Mouse (Mus musculus): Measurements from ENCODE around the gene Stard3. TPM values are rescaled to one million over a fixed set of nuclear protein-coding genes. Genes with fewer than 3 reads are reported as not detected.
"Not testable (repeated sequence)": the region's sequence is repeated elsewhere in the genome, so short reads cannot be mapped to it uniquely, and the experiment has no call there.

Gene Stard3
- polyA plus RNA-seq, 1 experiment, result 68.3 TPM

DNA sequence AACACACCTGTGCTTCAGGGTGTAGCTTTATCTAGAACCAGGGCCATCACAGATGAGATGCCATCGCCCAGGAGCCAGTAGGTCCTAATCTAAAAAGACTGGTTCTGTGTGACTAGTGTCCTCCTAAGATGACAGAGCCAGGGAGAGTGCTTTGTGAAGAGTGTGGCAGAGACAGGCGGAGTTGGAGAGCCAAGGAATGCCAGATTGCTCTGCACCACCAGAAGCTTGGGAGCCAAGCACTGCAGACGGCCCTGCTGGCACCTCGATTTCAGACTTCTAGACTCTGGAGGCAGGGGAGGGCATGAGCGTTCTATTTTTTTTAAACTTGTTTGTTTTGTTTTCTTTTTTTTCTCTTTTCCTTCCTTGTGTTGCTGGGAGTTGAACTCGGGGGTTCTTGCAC is 11.2 kb downstream of the Stard3 start:
- 73% methylated on average over 6 of the region's 6 CpGs for WGBS
- DNase-seq (ENCODE audit: low read depth, low spot score), result no peak

- 96% methylated on average over 2 of the region's 2 CpGs for WGBS
- no peak for DNase-seq (ENCODE audit: low read depth, low spot score)
Measured at GRCm38 (mm10) chr11:98370588-98370987, 12.4 kb downstream of the Stard3 start.

GRCm38 (mm10) chr11:98371556-98372240 is 13.5 kb downstream of the Stard3 start:
- WGBS, result 70% methylated on average over 10 of the region's 10 CpGs
- no peak for DNase-seq (ENCODE audit: low read depth, low spot score)

DNA sequence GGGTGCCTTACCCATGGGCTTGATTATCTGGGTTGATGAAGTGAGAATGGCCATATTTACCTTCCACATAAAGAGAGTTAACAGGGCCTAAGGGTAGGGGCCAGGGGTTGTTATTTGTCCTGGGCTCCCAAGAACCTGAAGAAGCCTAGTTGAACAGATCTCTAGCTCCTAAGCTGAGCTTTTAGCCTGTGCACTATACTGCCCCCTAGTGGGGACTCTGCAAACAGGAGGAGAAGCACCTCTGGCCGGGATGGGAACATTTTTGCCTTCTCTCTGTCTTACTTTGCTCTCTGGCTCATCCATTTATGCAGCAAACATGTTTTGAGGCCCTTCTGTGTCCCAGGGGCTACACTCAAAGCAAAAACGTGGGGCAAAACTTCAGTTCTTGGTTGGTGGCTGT is 14.2 kb downstream of the Stard3 start:
- no peak for DNase-seq (ENCODE audit: low read depth, low spot score)
- WGBS, result 4% methylated on average over 2 of the region's 2 CpGs

DNA sequence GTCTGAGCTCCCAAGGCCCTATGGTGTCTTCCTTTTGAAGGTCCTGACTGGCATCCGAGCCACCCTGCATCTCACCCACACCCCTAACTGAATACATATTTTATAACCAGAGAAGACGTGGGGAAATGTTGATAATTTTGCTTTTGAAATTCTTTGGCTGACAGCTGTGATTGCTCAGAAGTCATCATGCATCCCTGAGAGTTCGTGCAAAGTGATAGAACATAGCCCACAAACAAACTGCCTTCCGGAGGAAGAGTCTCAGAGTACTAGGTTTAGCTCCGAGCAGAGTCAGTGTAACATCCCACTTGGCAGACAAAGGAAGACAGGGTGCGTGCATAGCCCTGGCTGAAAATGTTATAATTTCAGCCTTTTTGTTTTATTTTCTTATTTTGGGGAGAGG is 15.1 kb downstream of the Stard3 start:
- 93% methylated on average over 6 of the region's 6 CpGs for WGBS
- DNase-seq (ENCODE audit: low read depth, low spot score), result no peak

GRCm38 (mm10) chr11:98374266-98374665 is 16.1 kb downstream of the Stard3 start:
- WGBS, result 90% methylated on average over 8 of the region's 8 CpGs
- DNase-seq (ENCODE audit: low read depth, low spot score), result no peak

- WGBS, result 79% methylated on average over 5 of the region's 5 CpGs
Measured at GRCm38 (mm10) chr11:98376756-98377155, 18.6 kb downstream of the Stard3 start.

GRCm38 (mm10) chr11:98377787-98378186 is 19.6 kb downstream of the Stard3 start:
- WGBS, result 84% methylated on average over 11 of the region's 11 CpGs

More at GRCm38 (mm10) chr11:98376756-98377155, 18.6 kb downstream of the Stard3 start:
- DNase-seq (ENCODE audit: low read depth, low spot score), result no peak

DNA sequence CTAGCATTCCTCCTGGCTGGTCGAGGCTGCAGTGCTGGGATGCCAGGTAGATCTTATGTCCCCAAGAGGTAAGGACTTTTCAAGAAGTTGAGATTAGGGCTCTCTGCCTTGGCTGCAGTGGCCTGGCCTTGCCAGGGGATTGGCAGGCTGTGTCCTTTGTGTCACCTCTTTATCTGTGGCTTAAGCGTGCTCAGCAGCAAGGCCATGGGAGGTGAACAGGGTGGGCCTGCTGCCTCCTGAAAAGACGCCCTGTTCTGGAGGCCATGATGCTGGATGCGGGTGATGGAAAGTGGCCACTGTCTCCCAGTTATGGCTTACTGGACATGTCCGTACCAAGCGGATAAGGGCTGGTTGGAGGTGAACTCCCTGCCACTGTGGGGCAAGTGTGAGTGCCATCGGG is 21.2 kb downstream of the Stard3 start:
- no peak for DNase-seq (ENCODE audit: low read depth, low spot score)
- WGBS, result 87% methylated on average over 7 of the region's 7 CpGs

More at GRCm38 (mm10) chr11:98377787-98378186, 19.6 kb downstream of the Stard3 start:
- DNase-seq (ENCODE audit: low read depth, low spot score), result no peak

DNA sequence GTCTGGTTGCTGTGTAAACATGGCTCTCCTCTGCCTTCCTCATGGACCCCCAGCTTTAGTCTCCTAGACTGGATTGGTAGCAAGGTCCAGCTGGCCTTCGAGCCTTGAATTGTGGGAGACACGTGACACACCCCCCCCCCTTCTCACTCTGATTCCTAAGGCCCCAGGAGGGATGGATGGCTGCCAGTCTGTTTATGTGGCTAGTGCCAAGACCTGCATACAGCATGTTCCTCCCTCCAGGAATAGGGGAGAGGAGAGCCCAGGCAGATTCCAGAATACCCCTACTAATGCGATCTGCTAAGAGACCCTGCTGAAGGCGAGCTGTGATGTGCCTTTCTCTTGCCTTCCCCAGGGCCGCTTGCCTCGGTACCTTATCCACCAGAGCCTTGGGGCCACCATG is 21.9 kb downstream of the Stard3 start:
- WGBS, result 78% methylated on average over 6 of the region's 6 CpGs
- DNase-seq (ENCODE audit: low read depth, low spot score), result no peak

GRCm38 (mm10) chr11:98381651-98382050 is 23.5 kb downstream of the Stard3 start:
- WGBS, result 89% methylated on average over 2 of the region's 2 CpGs
- no peak for DNase-seq (ENCODE audit: low read depth, low spot score)

DNA sequence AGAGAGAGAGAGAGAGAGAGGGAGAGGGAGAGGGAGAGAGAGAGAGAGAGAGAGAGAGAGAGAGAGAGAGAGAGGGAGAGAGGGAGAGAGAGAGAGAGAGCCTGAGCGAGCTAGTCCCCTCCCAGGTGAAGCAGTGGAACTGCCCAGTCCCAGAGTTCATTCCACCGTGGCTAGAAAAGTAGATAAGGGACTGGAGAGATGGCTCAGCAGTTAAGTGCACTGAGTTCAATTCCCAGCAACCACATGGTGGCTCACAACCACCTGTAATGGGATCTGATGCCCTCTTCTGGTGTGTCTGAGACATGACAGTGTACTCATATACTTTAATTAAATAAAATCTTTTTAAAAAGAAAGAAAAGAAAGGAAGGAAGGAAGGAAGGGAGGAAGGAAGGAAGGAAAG is 24.2 kb downstream of the Stard3 start:
- DNase-seq (ENCODE audit: low read depth, low spot score), result not testable (repeated sequence)
- WGBS, result 44% methylated on average over 2 of the region's 2 CpGs

DNA sequence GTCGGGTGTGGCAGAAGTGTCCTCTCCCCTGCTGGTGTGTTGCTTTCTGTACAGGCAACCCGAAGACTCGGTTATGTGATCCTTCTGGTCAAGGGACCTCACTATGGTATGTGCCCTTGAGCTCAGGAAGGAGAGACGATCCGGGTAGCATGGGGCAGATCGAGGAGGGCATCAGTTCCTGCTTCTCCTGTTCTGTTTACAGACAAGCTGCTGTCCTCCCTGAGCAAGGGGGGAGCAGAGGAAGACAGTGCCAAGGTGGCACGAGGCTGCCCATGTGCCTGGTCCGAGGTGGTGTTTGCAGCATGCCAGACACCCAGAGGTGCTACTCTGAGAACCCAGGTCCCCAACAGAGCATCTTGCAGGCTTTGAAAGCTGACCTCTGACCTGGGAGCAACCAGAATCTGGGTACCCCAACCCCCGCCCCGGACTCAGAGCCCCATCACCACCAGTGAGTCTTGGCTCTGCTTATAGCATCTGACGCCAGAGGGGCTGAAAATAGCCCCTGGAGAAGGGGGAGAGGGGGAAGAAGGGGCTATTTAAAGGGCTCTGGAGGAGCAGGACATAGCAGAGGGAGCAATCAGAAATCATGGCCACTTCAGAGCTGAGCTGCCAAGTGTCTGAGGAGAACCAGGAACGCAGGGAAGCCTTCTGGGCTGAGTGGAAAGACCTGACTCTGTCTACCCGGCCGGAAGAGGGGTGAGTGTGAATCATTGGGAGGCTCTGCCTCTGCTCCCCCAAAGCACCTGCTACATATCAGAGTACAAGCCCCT is 25.3 kb downstream of the Stard3 start, which contains the start of gene Tcap:
Gene Tcap (plus strand): TSS at position 551 of the 770 bp plus-strand sequence.
- WGBS, result 61% methylated on average over 14 of the region's 14 CpGs
- no peak for DNase-seq (ENCODE audit: low read depth, low spot score)

DNA sequence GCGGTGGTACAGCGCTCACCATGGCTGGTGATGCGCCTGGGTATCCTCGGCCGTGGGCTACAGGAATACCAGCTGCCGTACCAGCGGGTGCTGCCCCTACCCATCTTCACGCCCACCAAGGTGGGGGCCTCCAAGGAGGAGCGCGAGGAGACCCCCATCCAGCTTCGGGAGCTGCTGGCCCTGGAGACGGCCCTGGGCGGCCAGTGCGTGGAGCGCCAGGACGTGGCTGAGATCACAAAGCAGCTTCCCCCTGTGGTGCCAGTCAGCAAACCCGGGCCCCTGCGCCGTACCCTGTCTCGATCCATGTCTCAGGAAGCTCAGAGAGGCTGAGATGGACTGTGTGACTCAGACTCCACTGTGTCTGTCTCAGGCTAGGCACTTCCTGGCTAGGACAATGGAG is 26.0 kb downstream of the Stard3 start:
- WGBS, result 87% methylated on average over 20 of the region's 20 CpGs
- DNase-seq (ENCODE audit: low read depth, low spot score), result no peak

- DNase-seq (ENCODE audit: low read depth, low spot score), result no peak
- 73% methylated on average over 8 of the region's 8 CpGs for WGBS
Measured at GRCm38 (mm10) chr11:98384721-98385637, 26.8 kb downstream of the Stard3 start.

DNA sequence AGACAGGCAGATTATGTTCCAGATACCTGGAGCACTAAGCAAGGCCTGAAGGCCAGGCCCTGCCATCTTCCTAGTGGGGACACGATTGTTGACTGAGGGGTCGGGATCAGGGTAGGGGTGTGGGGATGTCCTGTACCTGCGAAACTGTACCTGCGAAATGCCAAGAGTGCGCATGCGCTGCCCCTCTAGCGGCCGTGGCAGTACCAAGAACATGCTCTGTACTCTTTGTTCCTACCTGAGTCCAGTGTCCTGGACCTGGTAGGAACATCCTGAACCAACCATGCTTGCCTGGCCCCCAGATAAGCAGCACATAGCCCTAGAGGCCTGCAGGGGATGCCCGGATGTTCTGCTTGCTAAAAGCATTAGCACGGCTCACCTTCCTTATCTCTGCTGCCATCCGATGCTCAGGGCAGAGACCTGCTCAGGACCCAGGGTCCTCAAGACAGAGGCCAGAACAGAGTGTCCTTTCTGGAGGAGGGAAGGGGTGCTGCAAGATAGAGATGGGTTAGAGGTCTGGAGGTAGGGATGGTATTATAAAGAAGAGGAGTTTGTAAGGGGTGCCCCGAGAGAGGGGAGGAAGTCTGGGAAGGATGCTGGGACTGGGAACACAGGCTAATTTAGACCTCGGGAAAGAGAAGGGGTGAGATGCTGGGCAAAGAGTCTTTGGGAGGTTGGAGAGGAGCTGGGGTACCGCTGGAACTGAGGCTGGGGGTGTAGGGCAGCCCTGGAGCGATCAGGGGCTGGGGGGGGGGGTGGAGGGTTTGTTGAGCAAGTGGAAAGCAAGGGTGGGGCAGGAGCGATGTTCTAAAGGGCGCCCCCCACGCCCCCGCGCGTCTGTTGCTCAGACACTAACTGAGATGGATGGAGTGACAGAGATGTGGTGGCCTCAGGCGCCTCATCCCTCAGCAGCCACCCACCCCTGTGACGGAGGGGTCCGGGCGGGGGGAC is 27.7 kb downstream of the Stard3 start, which contains the start of gene Pnmt:
Gene Pnmt (plus strand): TSS at position 813 of the 948 bp plus-strand sequence.
- 61% methylated on average over 25 of the region's 25 CpGs for WGBS

GRCm38 (mm10) chr11:98386596-98386995 is 28.4 kb downstream of the Stard3 start:
- 24% methylated on average over 24 of the region's 24 CpGs for WGBS
- no peak for DNase-seq (ENCODE audit: low read depth, low spot score)

More for the DNA sequence above, 27.7 kb downstream of the Stard3 start, which contains the start of gene Pnmt:
- DNase-seq (ENCODE audit: low read depth, low spot score), result no peak

DNA sequence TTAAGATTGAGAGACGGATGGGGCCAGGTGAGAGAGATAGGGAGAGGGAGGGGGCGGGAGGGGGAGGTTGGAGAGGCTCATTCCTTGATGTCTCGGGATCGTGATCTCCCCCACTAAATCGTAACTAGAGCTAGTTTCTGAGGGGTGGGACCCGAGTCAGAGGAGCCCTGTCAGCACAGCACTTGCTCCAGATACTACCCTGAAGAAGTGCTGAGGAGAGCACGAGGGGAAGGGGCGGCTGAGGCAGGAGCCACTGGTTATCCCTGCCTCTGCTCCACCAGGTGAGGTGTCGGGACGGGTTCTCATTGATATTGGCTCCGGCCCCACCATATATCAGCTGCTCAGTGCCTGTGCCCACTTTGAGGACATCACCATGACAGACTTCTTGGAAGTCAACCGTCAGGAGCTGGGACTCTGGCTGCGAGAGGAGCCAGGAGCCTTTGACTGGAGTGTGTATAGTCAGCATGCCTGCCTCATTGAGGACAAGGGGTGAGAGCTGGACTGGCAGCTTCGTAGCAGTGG is 28.9 kb downstream of the Stard3 start:
- DNase-seq (ENCODE audit: low read depth, low spot score), result no peak
- WGBS, result 70% methylated on average over 14 of the region's 14 CpGs
